Mouse (Mus musculus) heart, postnatal 0 days (tissue): Measurements from ENCODE around the gene Col9a3.

Experiments
- CTCF ChIP-seq: IDR thresholded peaks from 2 replicates; pipeline ENCODE4 v1.5.1; 2016; ENCODE audit warnings: antibody characterized with exemption, control low read depth, low read depth
- EP300 ChIP-seq: IDR thresholded peaks from 2 replicates; pipeline ENCODE4 v1.6.1; 2016; ENCODE audit warnings: antibody characterized with exemption, low read depth

DNA sequence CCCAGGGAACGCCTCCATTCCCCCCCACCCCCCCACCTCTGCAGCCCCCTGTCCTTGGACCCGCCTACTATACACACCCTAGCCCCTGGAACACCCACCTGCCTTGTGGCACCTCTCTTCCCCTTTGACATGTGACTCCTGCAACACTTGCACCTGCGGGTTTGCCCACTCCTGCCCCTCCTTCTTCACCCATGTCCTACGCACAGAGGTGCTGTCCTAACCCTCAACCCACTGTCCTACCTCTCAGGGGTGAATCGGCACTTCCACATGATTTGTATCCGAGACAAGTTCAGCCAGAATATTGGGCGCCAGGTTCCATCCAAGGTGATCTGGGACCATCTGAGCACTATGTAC, 14.5 kb upstream of the Col9a3 start:
- no peak for TF ChIP-seq CTCF
- TF ChIP-seq EP300 = no peak
